Mouse (Mus musculus) kidney, adult 2 months (tissue): ENCODE measurements around the gene Fars2.

ENCODE experiments used
- CTCF ChIP-seq: fragments of 200-500 bp; conservative IDR thresholded peaks from 2 replicates; pipeline ENCODE4 v1.5.1; 2011; ENCODE audit warnings: low read depth, mild to moderate bottlenecking, control low read depth, low read length, moderate library complexity, mixed read lengths; ENCODE audit not compliant: insufficient read depth, insufficient read length
- POLR2A ChIP-seq: fragments of 200-500 bp; IDR thresholded peaks from one replicate; pipeline ENCODE4 v1.6.1; 2011; ENCODE audit warnings: low read depth, low read length, control low read depth

GRCm38 (mm10) chr13:36264391-36264790 is 147.2 kb downstream of the Fars2 start:
- TF ChIP-seq CTCF, result 0 out of 2 replicates have a peak, but pooled peaks have one; percentile 5
- TF ChIP-seq POLR2A, result no peak
